Mouse (Mus musculus) gastrocnemius, postnatal 36 days (tissue): Measurements from ENCODE around the gene Syne2. TPM values are rescaled to one million over a fixed set of nuclear protein-coding genes. Genes with fewer than 3 reads are reported as not detected.
"Not testable (repeated sequence)": the region's sequence is repeated elsewhere in the genome, so short reads cannot be mapped to it uniquely, and the experiment has no call there.

ENCODE experiments used
- DNase-seq, 2 experiments: peaks; one replicate each; pipeline ENCODE4 v3.0.0; 2022
- intact Hi-C: fragments of 180-260 bp; cut with DNase I; formaldehyde crosslinking; loops from one replicate; pipeline ENCODE4 v1.15.1; 2025
- microRNA-seq, 2 experiments: library from miRNA; unstranded; fragments of <30 nt; microRNA quantifications; one replicate each; pipeline ENCODE4 v1.2.0; 2021
- total RNA-seq, 2 experiments: library from RNA; stranded (reverse); gene quantifications; 2 replicates each; pipeline ENCODE4 v1.2.3; 2021

The Syne2 gene
- total RNA-seq, 2 experiments from 2014 or later: 14.3 to 15.5 TPM

DNA sequence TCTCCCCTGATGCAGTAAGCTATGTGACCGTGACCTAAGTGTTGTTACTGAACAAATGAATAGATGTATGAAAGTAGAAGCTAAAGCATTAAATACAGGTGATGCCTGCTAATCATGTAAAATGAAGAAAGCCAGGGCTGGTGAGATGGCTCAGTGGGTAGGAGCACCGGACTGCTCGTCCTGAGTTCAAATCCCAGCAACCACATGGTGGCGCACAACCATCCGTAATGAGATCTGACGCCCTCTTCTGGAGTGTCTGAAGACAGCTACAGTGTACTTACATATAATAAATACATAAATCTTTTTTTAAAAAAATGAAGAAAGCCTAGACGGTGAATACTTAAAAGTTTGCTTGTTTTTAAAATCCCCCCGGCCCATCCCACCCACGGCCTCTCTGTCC is 315.1 kb downstream of the Syne2 start:
- not testable (repeated sequence) for DNase-seq
- intact Hi-C loops: loop anchor here (5.0 kb wide), 2 partner anchors 44 to 116 kb away; partner anchors contain the start of gene Esr2

DNA sequence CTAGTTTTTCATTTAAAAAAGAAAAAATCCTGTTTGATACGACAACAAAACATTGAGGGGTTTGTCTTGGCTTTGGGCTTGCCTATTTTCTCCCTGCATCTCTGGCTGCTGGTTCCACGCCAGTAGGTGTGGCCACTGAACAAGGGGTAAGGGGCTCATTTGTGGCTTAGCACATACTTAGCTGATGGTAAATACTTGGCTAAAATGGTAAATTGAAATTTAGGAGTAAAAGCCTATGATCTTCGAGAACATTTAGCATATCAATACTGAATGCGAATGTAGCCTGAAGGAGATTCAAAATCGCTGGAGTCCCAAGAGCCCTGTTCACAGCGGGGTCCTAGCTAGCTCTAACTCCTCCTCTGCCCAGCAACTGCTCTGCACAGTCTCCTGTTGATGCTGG is 318.8 kb downstream of the Syne2 start:
- intact Hi-C loops: no loop called here
- DNase-seq: no peak

DNA sequence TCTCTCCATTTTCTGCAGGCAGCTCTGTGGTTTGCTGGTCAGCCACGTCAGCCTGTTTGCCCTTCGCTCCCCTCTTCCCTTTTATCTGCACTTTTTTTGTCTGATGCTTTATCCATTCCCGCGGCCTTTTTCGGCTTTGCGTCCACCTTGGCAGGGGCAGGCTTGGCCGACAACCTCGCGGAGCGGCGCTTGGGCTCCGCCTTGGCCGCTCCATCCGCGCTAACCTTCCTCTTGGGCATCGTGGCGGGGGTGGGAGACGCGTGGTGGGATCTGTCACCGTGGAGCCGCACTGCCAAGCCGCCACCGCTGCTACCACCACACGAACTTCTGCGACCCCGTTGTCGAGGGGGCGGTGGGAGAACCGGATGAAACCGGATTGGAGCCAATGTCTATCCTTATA is 334.5 kb downstream of the Syne2 start:
- DNase-seq, intact Hi-C loops: not testable (repeated sequence)

Small RNAs within 50 kb of the gene (microRNA-seq; reads per million reads assigned to microRNA genes)
- 0 to 2.9 reads per million in 2 experiments for gene Mir5101

Other genes starting within 250 kb of the Syne2 start
- gene Ppp2r5e, start 221.9 kb upstream of the Syne2 start, total RNA-seq: 10 to 100 TPM; 25.7 to 29.8 TPM
- 1 to 10 TPM; 1.6 to 2.0 TPM for gene Wdr89, start 148.6 kb upstream of the Syne2 start, total RNA-seq
- gene Sgpp1, start 82.4 kb upstream of the Syne2 start, total RNA-seq: 10 to 100 TPM; 11.4 to 12.0 TPM